Comparison of ENCODE assay signal across 8 mouse cellular contexts in the genomic region with DNA sequence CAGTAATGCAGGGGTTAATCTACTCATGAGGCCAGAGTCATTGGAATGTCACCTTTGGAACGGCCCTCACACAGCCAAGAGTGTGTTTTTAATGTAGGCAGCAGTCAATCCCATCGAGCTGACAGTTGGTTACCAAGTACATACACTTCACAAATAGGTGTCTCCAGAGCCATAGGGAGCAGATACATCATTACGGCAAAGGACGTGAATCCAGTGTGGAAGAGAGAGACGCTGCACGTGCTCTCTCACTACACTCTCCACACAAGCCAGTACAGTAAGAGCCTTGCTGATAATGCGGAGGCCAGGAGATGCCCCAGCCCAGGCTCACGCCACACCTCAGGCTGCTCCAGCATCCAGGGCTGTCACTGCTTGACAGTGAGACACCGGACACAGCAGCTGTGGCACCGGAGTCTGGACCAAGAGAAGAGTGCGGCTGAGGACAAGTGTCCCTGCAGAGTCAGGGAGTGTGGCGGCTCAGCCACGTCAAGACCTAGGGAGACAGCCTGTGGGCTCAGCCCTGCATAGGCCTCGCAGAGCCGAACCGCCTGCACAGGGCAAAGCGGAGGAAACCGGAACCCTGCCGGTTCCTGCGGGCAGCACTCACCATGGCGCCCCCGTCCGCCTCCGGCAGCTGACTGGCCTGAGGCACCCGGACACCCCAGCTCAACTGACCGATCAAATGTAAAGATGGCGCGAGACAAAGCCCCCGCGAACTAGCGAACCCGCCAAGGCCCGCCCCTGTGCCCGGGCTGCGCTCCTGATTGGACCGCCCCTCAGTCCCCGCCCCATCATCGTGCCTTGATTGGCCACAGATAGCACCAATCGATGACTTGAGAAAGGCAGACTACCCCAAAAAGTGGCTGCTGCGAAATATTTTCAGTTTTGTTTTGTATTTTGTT. TPM values are rescaled to one million over a fixed set of nuclear protein-coding genes. Genes with fewer than 3 reads are reported as not detected.
A peak's percentile ranks its signal among the peaks of the same experiment; 100 is the strongest.
DNase-seq lines count a peak whose midpoint lies in the region; ATAC-seq and TF ChIP-seq lines count a peak whose summit lies in the region.

A gene (minus strand): TSS at position 715 of the 899 bp plus-strand sequence.

- no peak for TF ChIP-seq EP300 in lung, postnatal 0 days (IDR thresholded peaks at IDR 0.05)

- peak; percentile 96 for DNase-seq in NIH3T3 (ENCODE audit: low read depth)
- peak; percentile 95 for DNase-seq in cerebellum, adult 9-11 months
- peak; percentile 91 to 97 for DNase-seq in frontal cortex, adult 2 months (ENCODE audit: extremely low spot score in 1 of 2, low spot score in 1 of 2)
- peak; percentile 95 for DNase-seq in hindbrain, embryonic 11.5 days (ENCODE audit: low spot score)
- peak; percentile 98 for DNase-seq in layer of hippocampus, postnatal 10 days (ENCODE audit: low spot score in 2 of 2)
- DNase-seq in lung, postnatal 0 days (ENCODE audit: low spot score): peak; percentile 96
- peak; percentile 95 for DNase-seq in ovary, postnatal 10 days (ENCODE audit: low spot score)
- peak; percentile 95 for DNase-seq in thymus, postnatal 0 days (ENCODE audit: low spot score)

- peak within 1 kb of the TSS; percentile 87 for H3K4me2 ChIP-seq in hindbrain, embryonic 11.5 days (replicated peaks; ENCODE audit: low read depth, low read length)
- H3K4me2 ChIP-seq in lung, postnatal 0 days (replicated peaks; ENCODE audit: low read depth, low read length): peak within 1 kb of the TSS; percentile 66

- peak within 1 kb of the TSS; percentile 91 for H3K9ac ChIP-seq in hindbrain, embryonic 11.5 days (ENCODE audit: low read depth, low read length)
- peak within 1 kb of the TSS; percentile 51 for H3K9ac ChIP-seq in lung, postnatal 0 days (replicated peaks; ENCODE audit: low read depth)

- H3K9me3 ChIP-seq in hindbrain, embryonic 11.5 days (ENCODE audit: control insufficient read depth, low read length): no peaks in the 10 kb centered on the region
- H3K9me3 ChIP-seq in lung, postnatal 0 days (ENCODE audit: low read length): no peaks in the 10 kb centered on the region

- TF ChIP-seq CTCF in lung, postnatal 0 days (IDR thresholded peaks at IDR 0.05): peak; percentile 35

- peak within 1 kb of the TSS; percentile 56 for H3K27ac ChIP-seq in hindbrain, embryonic 11.5 days (ENCODE audit: low read depth, low read length)
- H3K27ac ChIP-seq in lung, postnatal 0 days (ENCODE audit: low read length): peak within 1 kb of the TSS; percentile 79

- peak; percentile 99 for ATAC-seq in hindbrain, embryonic 11.5 days (ENCODE audit: low FRiP score)
- peak; percentile 98 for ATAC-seq in lung, postnatal 0 days

- WGBS in hindbrain, embryonic 11.5 days: 1% methylated on average over 40 of the region's 40 CpGs
- WGBS in lung, postnatal 0 days: 4% methylated on average over 37 of the region's 40 CpGs

- no peaks in the 10 kb centered on the region for H3K27me3 ChIP-seq in hindbrain, embryonic 11.5 days (ENCODE audit: control insufficient read depth, insufficient read depth, low read length)
- no peaks in the 10 kb centered on the region for H3K27me3 ChIP-seq in lung, postnatal 0 days (replicated peaks; ENCODE audit: insufficient read depth, low read length)

- peak within 1 kb of the TSS; percentile 79 for H3K4me3 ChIP-seq in hindbrain, embryonic 11.5 days (ENCODE audit: low read depth, low read length)
- peak within 1 kb of the TSS; percentile 54 for H3K4me3 ChIP-seq in lung, postnatal 0 days (ENCODE audit: low read depth, low read length)

- peaks cover 4% of the 10 kb centered on the region; the same call in 1 of the 2 replicates for H3K36me3 ChIP-seq in hindbrain, embryonic 11.5 days (ENCODE audit: control insufficient read depth, insufficient read depth, low read length)
- peaks cover 8% of the 10 kb centered on the region; the same call in 1 of the 2 replicates for H3K36me3 ChIP-seq in lung, postnatal 0 days (ENCODE audit: insufficient read depth, low read length)

- no peaks in the 10 kb centered on the region for H3K4me1 ChIP-seq in hindbrain, embryonic 11.5 days (replicated peaks; ENCODE audit: control insufficient read depth, insufficient read depth, low read length)
- H3K4me1 ChIP-seq in lung, postnatal 0 days (ENCODE audit: insufficient read depth, low read depth, low read length): peaks cover 3% of the 10 kb centered on the region; the same call in 1 of the 2 replicates

RNA-seq across cellular contexts. Expression of the gene that starts here (rescaled TPM):
- 6.3 and 6.4 TPM in 2 replicates for polyA plus RNA-seq in frontal cortex, adult 2 months (2012; rRNA removed)
- polyA plus RNA-seq in hindbrain, embryonic 11.5 days (2014; fragmentation: Nextera tagmentation; extraction: Ambion mirVana): 6.5 and 7.5 TPM in 2 replicates
- total RNA-seq in layer of hippocampus, postnatal 10 days (2021): 10 to 100 TPM in 1 of 2 experiments, 1 to 10 TPM in 1; 9.9 to 10.1 TPM
- polyA plus RNA-seq in lung, postnatal 0 days (2015; fragmentation: Nextera tagmentation; extraction: Ambion mirVana): 2.4 and 2.8 TPM in 2 replicates
- 6.1 and 7.9 TPM in 2 replicates for polyA plus RNA-seq in thymus, postnatal 0 days (2015; fragmentation: Nextera tagmentation; extraction: Ambion mirVana)

Comparison
In these comparisons a context has a peak if more than half of its experiments do, and no peak if none do; other contexts are left out.
1. Peak in every context shown above with its lines: DNase-seq, ATAC-seq, H3K4me3 ChIP-seq and H3K27ac ChIP-seq.